Mouse (Mus musculus): ENCODE results near the gene Lrrc74b. TPM values are rescaled to one million over a fixed set of nuclear protein-coding genes. Genes with fewer than 3 reads are reported as not detected.

Gene Lrrc74b
- polyA plus RNA-seq, 1 experiment from 2014 or later, result 0.62 TPM

DNA sequence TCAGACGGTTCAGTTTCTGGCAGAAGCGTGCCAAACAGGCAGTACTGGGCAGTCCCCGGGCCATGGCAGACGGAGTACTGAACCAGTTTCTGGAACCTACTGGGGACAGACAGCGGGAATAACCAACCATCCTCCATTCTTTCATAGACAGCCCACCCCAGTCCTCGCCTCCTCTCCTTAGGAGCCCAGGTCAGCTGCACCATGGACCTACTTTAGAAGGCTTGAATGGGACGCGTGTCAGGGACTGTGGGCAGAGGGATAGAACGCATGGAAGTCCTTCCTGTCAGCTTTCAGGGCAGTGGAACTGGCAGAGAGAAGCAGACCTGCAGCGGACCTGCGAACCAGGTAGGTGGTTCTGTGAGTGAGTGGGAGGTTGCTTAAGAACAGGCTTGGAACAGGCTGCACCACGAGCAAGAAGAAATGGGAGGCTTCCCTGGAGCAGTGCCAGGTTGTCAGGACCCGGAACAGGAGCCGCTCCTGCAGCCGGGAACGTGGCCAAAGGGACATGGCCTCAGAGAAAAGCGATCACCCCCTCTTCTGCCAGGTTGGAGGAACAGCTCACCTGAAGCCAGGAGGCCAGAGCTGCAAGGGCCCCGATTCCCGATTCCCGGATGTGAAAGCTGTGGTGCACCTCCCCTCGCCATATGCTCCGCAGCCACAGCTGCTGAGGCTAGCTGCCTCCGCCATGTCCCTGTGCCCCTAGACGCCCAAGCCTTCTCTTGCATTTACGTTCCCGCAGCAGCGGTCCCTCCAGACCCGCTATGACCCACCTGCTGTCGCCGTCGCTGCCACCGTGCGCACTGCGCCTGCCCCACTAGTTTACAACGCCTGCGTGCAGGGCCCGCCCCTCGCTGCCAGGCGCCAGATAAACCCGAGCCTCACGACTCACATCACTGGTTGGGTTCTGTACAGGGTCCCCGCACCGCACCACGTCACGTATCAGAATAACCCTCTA, 15.1 kb upstream of the Lrrc74b start:
- ATAC-seq, result peak; percentile 93
- Histone ChIP-seq H3K27ac (ENCODE audit: low read depth, low read length) (no peak overlapping the region; the same call in 1 of the 2 replicates), H3K36me3 (ENCODE audit: control insufficient read depth, insufficient read depth, low read length) (no peaks in the 10 kb centered on the region), H3K9me3 (replicated peaks; ENCODE audit: control insufficient read depth, low read length) (no peaks in the 10 kb centered on the region), H3K9ac (ENCODE audit: low read length) (peak overlapping the region; percentile 70), H3K4me2 (ENCODE audit: low read length) (peak overlapping the region; percentile 76), H3K4me3 (ENCODE audit: low read depth, low read length) (peak overlapping the region; percentile 52), H3K4me1 (ENCODE audit: control insufficient read depth, insufficient read depth, low read length) (peaks cover 7% of the 10 kb centered on the region; the same call in 1 of the 2 replicates), H3K27me3 (replicated peaks; ENCODE audit: control insufficient read depth, insufficient read depth, low read length) (peaks cover 9% of the 10 kb centered on the region; the same call in 1 of the 2 replicates)
- peak; percentile 70 for DNase-seq (ENCODE audit: low spot score)
- WGBS, result 15% methylated on average over 44 of the region's 45 CpGs

DNA sequence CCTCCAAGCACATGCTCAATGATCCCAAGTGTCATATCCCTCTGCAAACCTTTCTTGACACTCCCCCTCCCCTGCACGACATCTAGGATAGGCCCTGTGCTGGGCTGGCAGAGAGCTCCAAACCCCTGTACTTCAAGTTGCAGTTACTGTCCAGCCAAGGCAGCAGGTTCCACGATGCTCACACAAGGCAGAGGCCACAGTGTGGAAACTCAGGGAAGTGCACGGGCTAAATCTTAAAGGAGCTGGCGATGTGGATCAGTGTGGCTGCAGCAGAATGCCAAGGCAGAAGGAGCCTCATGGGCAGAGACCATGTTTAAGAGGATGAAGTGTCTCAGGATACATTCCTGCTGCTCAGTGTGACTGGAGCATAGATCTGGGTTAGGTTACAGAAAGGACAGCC, 5.1 kb upstream of the Lrrc74b start:
- Histone ChIP-seq H3K27ac (ENCODE audit: low read depth, low read length) (no peak overlapping the region), H3K36me3 (ENCODE audit: control insufficient read depth, insufficient read depth, low read length) (no peaks in the 10 kb centered on the region), H3K9ac (ENCODE audit: low read length) (no peak overlapping the region), H3K27me3 (replicated peaks; ENCODE audit: control insufficient read depth, insufficient read depth, low read length) (peaks cover 10% of the 10 kb centered on the region; the same call in 1 of the 2 replicates), H3K4me2 (ENCODE audit: low read length) (no peak overlapping the region), H3K4me3 (ENCODE audit: low read depth, low read length) (no peak overlapping the region), H3K9me3 (replicated peaks; ENCODE audit: control insufficient read depth, low read length) (no peaks in the 10 kb centered on the region), H3K4me1 (ENCODE audit: control insufficient read depth, insufficient read depth, low read length) (peaks cover 8% of the 10 kb centered on the region; the same call in 1 of the 2 replicates)
- WGBS, result 22% methylated on average over 4 of the region's 4 CpGs
- ATAC-seq (no peak), DNase-seq (ENCODE audit: low spot score) (no peak)

DNA sequence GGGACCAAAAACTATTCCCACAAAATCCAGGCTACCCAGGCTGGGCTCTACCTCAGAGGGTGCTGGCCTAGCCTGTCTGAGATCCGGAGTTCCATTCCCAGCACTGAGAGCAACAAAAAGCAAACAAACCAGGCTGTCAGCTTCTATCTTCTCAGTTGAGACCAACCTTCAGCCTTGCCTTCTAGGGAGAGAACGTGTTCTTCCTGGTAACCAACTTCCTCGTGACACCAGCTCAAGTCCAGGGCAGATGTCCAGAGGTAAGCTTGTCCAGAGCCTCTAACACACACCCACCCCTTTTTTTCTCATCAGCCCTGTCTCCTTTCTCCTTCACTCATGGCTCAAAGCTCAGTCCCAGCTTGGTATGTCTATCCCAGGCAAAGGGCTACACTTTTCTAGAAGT, 3.7 kb upstream of the Lrrc74b start:
- H3K4me2 ChIP-seq (ENCODE audit: low read length), result no peak overlapping the region
- H3K27ac ChIP-seq (ENCODE audit: low read depth, low read length), result no peak overlapping the region
- H3K36me3 ChIP-seq (ENCODE audit: control insufficient read depth, insufficient read depth, low read length), result no peaks in the 10 kb centered on the region
- 76% methylated on average over 3 of the region's 3 CpGs for WGBS
- ATAC-seq (no peak), DNase-seq (ENCODE audit: low spot score) (no peak)
- H3K27me3 ChIP-seq (replicated peaks; ENCODE audit: control insufficient read depth, insufficient read depth, low read length), result peaks cover 10% of the 10 kb centered on the region; the same call in 1 of the 2 replicates
- H3K9me3 ChIP-seq (replicated peaks; ENCODE audit: control insufficient read depth, low read length), result no peaks in the 10 kb centered on the region
- no peak overlapping the region for H3K4me3 ChIP-seq (ENCODE audit: low read depth, low read length)
- peaks cover 9% of the 10 kb centered on the region; the same call in 1 of the 2 replicates for H3K4me1 ChIP-seq (ENCODE audit: control insufficient read depth, insufficient read depth, low read length)
- H3K9ac ChIP-seq (ENCODE audit: low read length), result no peak overlapping the region

DNA sequence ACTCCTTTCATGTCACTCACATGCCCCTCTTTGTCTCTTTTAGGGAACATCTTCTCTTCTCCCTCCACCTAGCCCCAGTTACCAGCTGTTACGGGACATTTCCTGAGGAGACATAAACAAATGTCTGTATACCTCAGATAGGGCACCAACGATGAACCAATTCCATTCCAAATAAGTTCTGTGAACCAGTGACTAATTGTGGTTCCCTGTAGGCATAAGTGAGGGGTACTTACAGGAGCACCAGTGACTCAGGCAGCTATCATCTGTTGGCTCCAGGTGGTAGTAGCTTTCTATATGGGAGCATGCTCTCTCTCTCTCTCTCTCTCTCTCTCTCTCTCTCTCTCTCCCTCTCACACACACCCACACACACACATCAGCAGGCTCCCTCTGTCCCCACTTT, 3.2 kb upstream of the Lrrc74b start:
- Histone ChIP-seq H3K9me3 (replicated peaks; ENCODE audit: control insufficient read depth, low read length) (no peaks in the 10 kb centered on the region), H3K27ac (ENCODE audit: low read depth, low read length) (no peak overlapping the region), H3K36me3 (ENCODE audit: control insufficient read depth, insufficient read depth, low read length) (no peaks in the 10 kb centered on the region), H3K4me2 (ENCODE audit: low read length) (no peak overlapping the region), H3K4me1 (ENCODE audit: control insufficient read depth, insufficient read depth, low read length) (peaks cover 9% of the 10 kb centered on the region; the same call in 1 of the 2 replicates), H3K27me3 (replicated peaks; ENCODE audit: control insufficient read depth, insufficient read depth, low read length) (peaks cover 10% of the 10 kb centered on the region; the same call in 1 of the 2 replicates), H3K9ac (ENCODE audit: low read length) (no peak overlapping the region), H3K4me3 (ENCODE audit: low read depth, low read length) (no peak overlapping the region)
- ATAC-seq, result no peak
- WGBS, result 92% methylated on average over 2 of the region's 2 CpGs
- no peak for DNase-seq (ENCODE audit: low spot score)

DNA sequence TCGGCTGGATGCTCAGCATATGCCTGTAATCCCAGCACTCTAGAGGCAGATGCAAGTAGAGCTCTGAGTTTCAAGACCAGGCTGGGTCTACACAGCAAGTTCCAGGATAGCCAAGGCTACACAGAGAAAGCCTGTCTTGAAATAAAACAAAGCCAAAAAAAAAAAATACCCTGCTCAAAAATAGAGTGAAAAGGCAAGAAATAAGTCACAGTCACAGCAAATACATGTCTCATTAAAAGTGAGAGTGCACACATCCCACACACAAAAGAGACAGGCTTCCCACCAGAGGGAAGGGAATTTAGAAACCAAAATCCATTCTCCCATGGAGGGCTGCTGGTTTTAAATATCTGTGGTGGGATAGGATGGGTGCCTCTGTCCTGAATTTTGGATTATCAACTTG, 2.5 kb upstream of the Lrrc74b start:
- 14% methylated on average over 1 of the region's 1 CpGs for WGBS
- no peaks in the 10 kb centered on the region for H3K9me3 ChIP-seq (replicated peaks; ENCODE audit: control insufficient read depth, low read length)
- H3K4me2 ChIP-seq (ENCODE audit: low read length), result no peak overlapping the region
- DNase-seq (ENCODE audit: low spot score) (no peak), ATAC-seq (no peak)
- peaks cover 10% of the 10 kb centered on the region; the same call in 1 of the 2 replicates for H3K27me3 ChIP-seq (replicated peaks; ENCODE audit: control insufficient read depth, insufficient read depth, low read length)
- H3K36me3 ChIP-seq (ENCODE audit: control insufficient read depth, insufficient read depth, low read length), result no peaks in the 10 kb centered on the region
- no peak overlapping the region for H3K27ac ChIP-seq (ENCODE audit: low read depth, low read length)
- no peak overlapping the region for H3K4me3 ChIP-seq (ENCODE audit: low read depth, low read length)
- H3K9ac ChIP-seq (ENCODE audit: low read length), result no peak overlapping the region
- H3K4me1 ChIP-seq (ENCODE audit: control insufficient read depth, insufficient read depth, low read length), result peaks cover 12% of the 10 kb centered on the region; the same call in 1 of the 2 replicates

DNA sequence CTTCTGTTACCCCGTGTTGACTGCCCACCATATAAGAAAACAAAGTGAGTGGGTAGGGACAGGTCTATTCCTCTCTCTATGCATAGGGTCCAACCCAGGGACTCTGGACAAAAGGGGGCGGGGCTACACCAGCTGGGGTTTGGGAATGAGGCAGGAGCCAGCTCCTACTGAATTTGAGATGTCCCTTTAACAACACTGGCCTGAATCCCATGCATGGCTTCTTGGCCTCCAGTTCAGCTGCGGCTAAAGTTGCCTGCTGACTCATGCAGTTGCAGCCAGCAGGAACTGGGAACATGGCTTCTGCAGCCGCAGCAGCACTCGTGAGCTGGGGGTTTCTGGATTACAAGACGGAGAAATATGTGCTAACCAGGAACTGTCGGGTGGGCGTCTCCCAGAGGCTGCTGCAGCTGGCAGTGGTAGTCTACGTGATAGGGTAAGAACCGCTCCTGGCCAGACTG, 733 bp upstream of the Lrrc74b start, which contains the start of gene P2rx6:
TSS of gene P2rx6 (plus strand) at position 135 of the 458 bp plus-strand sequence.
- no peaks in the 10 kb centered on the region for H3K9me3 ChIP-seq (replicated peaks; ENCODE audit: control insufficient read depth, low read length)
- DNase-seq (ENCODE audit: low spot score), result peak; percentile 35
- H3K9ac ChIP-seq (ENCODE audit: low read length), result peak within 1 kb of the TSS; percentile 29; the same call in 1 of the 2 replicates
- no peaks in the 10 kb centered on the region for H3K36me3 ChIP-seq (ENCODE audit: control insufficient read depth, insufficient read depth, low read length)
- peaks cover 10% of the 10 kb centered on the region; the same call in 1 of the 2 replicates for H3K27me3 ChIP-seq (replicated peaks; ENCODE audit: control insufficient read depth, insufficient read depth, low read length)
- peak within 1 kb of the TSS; percentile 21; the same call in 1 of the 2 replicates for H3K27ac ChIP-seq (ENCODE audit: low read depth, low read length)
- ATAC-seq, result peak; percentile 65
- WGBS, result 5% methylated on average over 10 of the region's 10 CpGs
- H3K4me3 ChIP-seq (ENCODE audit: low read depth, low read length), result 0 out of 2 replicates have a peak within 1 kb of the TSS, but pooled peaks have one; percentile 10
- H3K4me2 ChIP-seq (ENCODE audit: low read length), result peak within 1 kb of the TSS; percentile 47
- H3K4me1 ChIP-seq (ENCODE audit: control insufficient read depth, insufficient read depth, low read length), result peaks cover 12% of the 10 kb centered on the region; the same call in 1 of the 2 replicates

DNA sequence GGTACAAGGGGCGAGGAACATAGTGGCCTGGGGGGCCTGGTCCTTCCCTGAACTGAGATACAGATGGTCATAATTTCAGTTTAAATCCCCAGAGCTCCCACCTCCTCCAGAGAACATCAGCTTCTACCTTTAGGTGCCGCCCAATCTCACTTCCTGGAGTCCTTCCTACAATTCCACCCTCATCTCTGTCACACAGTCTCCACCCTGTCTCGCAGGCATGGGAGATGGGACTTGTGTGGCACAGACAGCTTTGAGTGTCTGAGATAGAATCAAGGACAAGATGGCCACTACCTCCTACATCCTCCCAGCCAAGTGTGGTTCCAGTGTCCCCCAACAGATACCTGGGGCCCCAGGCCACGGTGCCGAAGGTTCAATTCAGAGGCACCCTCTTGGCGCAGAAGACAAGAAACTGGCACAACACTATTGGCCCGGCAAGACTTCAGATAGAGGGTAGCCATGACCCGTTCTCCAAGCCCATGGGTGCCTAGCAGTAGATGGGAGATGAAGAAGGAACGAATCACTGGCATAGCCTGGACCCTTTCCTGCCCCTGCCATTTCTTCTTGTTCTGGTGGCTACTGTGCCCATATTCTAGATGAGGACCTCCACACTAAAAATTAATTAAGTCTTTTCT, 1.5 kb downstream of the Lrrc74b start:
- Histone ChIP-seq H3K36me3 (ENCODE audit: control insufficient read depth, insufficient read depth, low read length) (no peaks in the 10 kb centered on the region), H3K4me2 (ENCODE audit: low read length) (no peak overlapping the region; the same call in 1 of the 2 replicates), H3K4me3 (ENCODE audit: low read depth, low read length) (no peak overlapping the region), H3K9ac (ENCODE audit: low read length) (no peak overlapping the region), H3K27ac (ENCODE audit: low read depth, low read length) (no peak overlapping the region), H3K9me3 (replicated peaks; ENCODE audit: control insufficient read depth, low read length) (no peaks in the 10 kb centered on the region), H3K27me3 (replicated peaks; ENCODE audit: control insufficient read depth, insufficient read depth, low read length) (peaks cover 10% of the 10 kb centered on the region; the same call in 1 of the 2 replicates), H3K4me1 (ENCODE audit: control insufficient read depth, insufficient read depth, low read length) (peaks cover 12% of the 10 kb centered on the region; the same call in 1 of the 2 replicates)
- WGBS, result 69% methylated on average over 9 of the region's 9 CpGs
- ATAC-seq (no peak), DNase-seq (ENCODE audit: low spot score) (no peak)

DNA sequence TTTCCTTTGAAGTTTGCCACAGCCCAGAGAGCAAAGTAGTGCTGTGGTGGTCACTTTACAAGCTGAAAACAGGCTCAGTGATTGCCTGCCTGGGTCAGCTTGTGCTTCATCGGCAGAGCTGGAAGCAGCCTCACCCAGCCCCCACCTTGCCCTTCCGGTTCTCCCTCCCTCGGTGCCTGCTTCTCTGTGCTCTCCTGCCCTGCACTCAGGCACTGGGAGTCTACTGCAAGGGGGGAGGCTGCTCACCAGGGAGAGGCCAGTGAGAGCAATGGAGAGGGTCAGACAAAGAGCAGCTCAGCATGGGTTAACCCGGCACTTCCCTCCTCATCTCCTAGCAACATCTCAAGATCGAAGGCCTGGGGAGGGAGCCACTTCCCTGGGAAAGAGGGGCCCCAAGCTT, 2.2 kb downstream of the Lrrc74b start:
- Histone ChIP-seq H3K4me1 (ENCODE audit: control insufficient read depth, insufficient read depth, low read length) (peaks cover 17% of the 10 kb centered on the region), H3K4me2 (ENCODE audit: low read length) (peak overlapping the region; percentile 18; the same call in 1 of the 2 replicates), H3K9me3 (replicated peaks; ENCODE audit: control insufficient read depth, low read length) (no peaks in the 10 kb centered on the region), H3K4me3 (ENCODE audit: low read depth, low read length) (no peak overlapping the region), H3K27me3 (replicated peaks; ENCODE audit: control insufficient read depth, insufficient read depth, low read length) (peaks cover 10% of the 10 kb centered on the region; the same call in 1 of the 2 replicates), H3K9ac (ENCODE audit: low read length) (peak overlapping the region; percentile 35; the same call in 1 of the 2 replicates), H3K27ac (ENCODE audit: low read depth, low read length) (no peak overlapping the region), H3K36me3 (ENCODE audit: control insufficient read depth, insufficient read depth, low read length) (no peaks in the 10 kb centered on the region)
- no peak for ATAC-seq
- 1% methylated on average over 5 of the region's 5 CpGs for WGBS
- DNase-seq (ENCODE audit: low spot score), result no peak

All from forebrain, embryonic 14.5 days (tissue).